Mouse (Mus musculus): ENCODE results near the gene Gzmm.

The Gzmm gene

DNA sequence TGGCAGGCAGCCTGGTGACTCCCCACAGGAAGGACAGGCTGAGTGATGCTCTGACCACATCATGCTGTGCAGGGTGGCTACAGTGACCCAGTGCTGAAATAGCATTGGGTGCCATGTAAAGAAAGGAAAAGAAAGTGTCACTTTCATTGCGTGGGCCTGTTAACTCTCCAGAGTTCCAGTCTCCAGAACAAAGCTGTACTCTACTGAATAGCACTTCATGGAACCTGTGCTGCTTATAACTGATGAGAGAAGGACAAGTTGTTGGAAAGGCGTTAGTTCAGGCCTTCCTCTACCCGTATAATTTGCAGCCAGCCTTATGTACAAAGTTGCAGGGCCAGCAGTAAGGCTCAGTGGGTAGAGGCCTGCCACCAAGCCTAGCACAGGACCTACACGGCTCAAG, at the start of gene Gzmm:
Gzmm (plus strand) TSS at position 301 of the 400 bp plus-strand sequence.
- no peak for DNase-seq (ENCODE audit: low spot score in 2 of 2)

DNA sequence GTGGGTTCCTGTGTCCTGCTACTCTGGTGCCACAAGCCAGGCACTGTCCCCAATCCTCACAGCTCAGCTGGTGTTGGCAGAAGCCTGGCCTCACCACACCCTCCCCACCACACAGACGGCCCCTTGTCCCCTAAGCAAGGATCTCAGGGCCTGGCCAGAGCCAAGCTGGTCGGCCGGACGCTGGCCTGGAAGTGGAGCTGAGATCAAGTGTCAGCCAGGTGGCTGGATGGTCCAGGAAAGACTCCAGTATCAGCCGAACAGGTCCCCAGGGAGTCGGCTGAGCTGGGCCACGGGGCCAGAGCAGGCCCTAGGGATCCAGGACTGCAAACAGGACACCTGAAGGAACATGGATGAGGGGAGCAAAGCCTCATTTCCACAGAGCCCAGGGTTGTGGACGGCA, 43.1 kb upstream of the Gzmm start, which contains the start of gene Odf3l2:
Odf3l2 (minus strand) TSS at position 28 of the 400 bp plus-strand sequence.
- no peak for DNase-seq (ENCODE audit: low spot score in 2 of 2)

DNA sequence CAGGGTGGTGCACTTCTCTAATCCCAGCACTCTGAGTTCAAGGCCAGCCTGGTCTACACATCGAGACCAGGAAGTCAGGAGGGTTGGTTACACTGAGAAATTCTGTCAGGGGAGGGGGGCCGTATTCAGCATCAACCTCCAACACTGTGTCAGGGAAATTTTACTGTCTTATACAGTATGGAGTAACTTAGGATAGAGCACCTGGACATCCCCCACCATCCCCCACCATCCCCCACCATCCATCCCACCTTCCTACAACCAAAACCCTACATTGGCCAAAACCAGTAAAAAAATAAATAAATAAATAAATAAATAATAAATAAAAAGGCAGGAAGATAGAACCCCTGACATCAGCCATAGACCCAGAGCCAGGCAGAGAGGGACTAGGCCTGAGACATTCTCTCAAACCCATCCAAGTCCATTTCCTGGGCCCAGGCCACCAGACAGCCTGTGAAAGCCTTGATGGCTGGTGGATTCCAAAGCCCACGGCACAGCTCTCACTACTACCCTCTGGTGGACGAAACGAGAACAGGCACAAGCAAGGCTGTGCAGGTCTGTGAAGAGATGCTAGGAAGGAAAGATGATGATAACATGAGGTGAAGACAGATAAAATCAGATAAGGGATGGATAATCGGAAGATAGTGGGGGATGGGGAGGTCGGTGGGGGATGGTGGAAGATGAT, 39.6 kb upstream of the Gzmm start:
- peak in 1 of 2 experiments; percentile 60 for DNase-seq (ENCODE audit: low spot score in 2 of 2)

DNA sequence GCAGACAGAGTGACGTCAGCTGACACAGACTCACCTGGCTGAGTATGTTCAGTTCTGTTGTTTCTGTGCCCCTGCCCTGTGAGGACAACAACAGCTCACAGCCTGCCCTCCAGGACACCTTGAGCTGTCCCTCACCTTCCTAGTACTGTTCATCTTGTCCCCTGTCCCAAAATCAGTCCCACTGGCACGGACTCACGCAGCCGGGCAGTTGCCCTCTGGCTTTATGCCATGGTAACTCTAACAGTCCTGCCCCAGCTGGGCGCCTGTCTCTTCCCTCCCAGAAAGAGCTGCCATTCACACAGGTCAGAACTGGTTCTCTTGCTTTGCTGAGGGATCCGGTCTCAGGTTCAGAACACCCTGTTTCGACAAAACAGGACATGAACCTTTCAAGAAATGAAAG, 36.0 kb upstream of the Gzmm start:
- no peak for DNase-seq (ENCODE audit: low spot score in 2 of 2)

DNA sequence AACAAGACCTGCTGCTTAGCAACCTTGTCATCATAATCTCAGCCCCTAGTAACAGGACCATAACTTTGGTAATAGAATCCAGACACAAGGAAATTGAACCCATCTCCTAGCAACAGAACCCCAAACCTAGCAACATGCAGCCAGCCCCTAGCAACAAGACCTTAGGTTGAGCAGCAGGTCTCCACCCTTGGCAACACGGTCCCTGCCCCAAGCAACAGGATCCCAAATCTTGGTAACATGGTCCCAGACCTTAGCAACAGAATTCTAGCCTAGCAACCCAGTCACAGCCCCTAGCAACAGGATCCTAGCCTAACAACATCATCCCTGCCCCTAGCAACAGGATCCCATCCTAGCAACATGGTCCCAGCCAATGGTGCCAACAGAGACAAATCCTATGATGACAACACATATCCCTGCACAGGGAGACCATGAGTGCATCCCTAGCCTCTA, 33.8 kb upstream of the Gzmm start:
- peak in 1 of 2 experiments; percentile 27 for DNase-seq (ENCODE audit: low spot score in 2 of 2)

DNA sequence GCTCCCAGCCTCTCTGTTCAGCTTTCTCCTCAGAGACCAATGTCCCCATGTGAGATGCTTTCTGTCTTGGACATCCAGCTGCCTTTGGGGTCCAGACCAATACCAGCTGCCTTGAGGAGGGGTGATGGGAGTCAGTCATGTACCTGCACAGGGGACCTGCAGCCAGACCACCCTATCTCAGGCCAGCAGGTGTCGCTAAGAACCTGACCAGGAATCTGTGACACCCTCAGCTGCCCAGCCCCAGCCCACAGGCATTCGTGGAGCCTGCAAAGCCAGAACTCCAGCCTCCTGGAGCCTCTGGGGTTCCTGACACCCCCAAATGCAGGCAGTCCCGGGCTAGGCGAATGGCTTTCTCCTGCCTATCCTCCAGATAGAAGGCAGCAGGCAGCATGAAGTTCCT, 30.0 kb upstream of the Gzmm start:
- no peak for DNase-seq (ENCODE audit: low spot score in 2 of 2)

DNA sequence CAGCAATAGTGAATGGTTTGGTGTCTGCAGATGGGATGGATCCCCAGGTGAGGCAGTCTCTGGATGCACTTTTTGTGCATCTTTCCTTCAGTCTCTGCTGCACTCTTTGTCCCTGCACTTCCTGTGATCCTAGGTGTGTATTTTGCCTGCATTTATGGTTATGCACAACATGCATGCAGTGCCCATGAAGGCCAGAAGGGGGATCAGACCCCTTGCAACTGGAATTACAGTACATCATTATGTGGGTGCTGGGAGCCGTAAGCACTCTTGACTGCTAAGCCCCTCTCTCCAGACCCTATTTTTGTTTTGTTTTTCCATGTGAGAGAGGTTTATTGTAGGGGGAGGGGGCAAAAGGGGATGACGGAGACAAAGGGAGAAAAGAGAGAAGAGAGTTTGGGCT, 28.5 kb upstream of the Gzmm start:
- no peak for DNase-seq (ENCODE audit: low spot score in 2 of 2)

DNA sequence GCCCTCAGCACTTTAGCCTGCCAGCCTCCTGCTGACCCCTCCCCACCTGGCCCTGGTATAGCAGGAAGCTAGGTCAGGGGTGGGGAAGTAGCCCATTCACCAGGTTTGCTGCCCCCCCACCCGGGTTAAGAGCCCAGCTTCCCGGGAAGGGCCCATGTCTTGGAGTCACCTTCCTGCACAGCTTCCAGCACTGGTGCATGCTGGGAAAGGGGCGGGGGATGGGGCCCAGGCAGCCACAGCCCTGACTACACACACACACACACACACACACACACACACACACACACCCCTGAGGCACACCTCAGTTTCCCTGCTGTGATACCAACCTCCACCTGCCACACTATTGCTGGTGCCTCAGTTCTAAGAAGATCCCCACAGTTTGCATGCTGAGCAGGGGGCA, 27.0 kb upstream of the Gzmm start:
- DNase-seq (ENCODE audit: low spot score in 2 of 2): no peak

DNA sequence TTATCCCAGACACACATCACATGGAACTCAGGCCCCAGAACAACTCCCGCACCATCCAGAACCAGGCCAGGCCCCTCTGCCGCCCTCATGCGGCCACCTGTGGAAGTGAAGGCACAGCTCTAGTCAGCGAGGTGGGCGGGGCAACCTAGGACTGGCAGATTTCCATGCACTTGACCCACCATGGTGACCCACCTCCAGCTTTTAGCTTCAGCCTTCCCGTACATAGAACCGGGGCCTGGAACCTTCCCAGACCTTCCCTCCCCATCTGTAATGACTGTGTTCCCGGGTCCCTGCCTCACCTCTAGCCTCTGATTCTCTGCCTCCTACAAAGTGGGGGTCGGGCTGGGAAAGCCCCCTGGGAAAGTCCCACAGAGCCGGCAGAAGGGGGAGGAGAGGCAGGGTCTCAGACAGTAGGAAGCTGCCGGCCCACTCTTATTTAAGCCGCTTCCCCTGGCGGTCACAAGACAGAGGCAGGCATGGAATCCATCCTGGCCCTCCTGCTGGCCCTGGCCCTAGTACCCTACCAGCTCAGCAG, 24.6 kb upstream of the Gzmm start, which contains the start of gene Madcam1:
Madcam1 (plus strand) TSS at position 429 of the 535 bp plus-strand sequence.
- no peak for DNase-seq (ENCODE audit: low spot score in 2 of 2)

DNA sequence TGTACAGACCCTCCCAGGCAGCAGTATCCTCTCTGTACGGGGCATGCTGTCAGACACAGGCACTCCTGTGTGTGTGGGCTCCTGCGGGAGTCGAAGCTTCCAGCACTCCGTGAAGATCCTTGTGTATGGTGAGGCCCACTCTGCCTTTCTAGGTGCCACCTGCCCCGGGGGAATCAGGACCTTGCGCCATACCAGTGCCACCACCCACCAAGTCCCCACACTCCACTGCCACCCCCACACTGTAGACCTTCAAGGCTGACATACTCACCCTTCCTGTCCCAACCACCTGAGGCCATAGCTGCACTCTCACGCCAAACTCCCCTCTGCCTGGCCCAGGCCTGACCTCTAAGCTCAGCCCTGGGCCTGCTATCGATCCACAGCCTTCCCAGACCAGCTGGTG, 23.8 kb upstream of the Gzmm start:
- DNase-seq (ENCODE audit: low spot score in 2 of 2): no peak

DNA sequence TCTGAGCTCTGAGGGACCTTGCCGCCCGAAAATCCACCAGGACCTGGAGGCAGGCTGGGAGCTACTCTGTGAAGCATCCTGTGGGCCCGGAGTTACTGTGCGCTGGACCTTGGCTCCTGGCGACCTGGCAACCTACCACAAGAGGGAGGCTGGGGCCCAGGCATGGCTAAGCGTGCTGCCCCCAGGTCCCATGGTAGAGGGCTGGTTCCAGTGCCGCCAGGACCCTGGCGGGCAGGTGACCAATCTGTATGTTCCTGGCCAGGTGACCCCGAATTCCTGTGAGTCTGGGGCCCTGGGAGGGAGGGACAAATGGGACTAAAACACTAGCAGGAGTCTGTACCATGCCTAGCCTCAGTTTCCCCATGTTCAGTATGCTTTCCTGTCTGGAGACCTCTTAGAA, 22.3 kb upstream of the Gzmm start:
- DNase-seq (ENCODE audit: low spot score in 2 of 2): no peak

DNA sequence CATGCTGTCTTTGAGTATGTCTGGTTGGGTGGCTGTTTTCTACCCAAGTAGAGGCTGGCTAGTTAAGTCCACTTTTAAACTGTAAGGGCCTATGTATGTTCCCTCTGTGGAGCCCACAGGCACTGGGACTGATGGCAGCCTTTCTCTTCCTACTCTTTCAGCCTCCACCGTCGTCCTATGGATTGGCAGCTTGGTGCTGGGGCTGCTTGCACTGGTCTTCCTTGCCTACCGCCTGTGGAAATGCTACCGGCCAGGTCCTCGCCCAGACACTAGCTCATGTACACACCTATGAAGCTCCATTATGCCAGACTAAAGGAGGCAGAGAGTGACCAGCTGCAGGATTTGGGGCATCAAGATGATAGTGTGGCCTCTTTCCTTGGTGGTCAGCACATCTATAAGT, 20.7 kb upstream of the Gzmm start:
- DNase-seq (ENCODE audit: low spot score in 2 of 2): no peak

DNA sequence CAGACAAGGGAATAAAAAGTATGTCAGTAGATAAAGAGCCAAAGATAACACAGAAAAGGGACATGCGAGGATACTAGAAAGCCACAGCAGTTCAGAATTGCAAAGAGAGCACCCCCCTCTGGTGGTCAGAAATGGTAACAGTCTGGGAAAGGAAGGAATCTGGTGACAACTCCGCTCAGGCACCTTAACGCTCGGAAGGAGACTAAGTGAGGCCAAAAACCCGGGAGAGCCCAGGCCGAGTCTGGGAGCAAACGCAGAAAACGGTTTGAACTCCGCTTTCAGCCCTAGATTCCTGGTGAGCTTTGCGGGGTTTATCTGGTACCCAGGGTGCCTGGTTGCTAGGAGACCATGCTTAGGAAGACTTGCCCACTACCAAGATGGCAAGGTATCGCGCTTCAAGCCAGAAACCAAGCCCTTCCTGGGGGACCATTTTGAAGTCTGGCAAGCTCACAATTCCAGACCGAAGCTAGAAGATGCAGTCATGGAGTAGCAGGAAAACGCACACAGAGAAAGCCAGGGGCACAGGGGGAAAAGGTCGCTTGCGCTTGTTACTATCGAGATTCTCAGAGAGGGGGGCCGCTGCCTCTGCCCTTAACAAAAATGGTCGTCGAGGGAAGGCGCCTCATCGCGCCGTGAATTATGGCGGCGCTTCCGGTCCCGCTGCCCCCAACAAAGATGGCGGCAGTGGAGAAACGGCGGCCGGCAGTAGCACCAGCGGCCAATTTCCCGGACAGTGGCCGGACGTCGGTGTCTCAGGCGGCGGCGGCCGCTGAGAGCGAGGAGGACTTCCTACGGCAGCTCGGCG, 19.8 kb upstream of the Gzmm start, which contains the start of gene Tpgs1:
Tpgs1 (plus strand) TSS at position 599 of the 805 bp plus-strand sequence.
- peak; percentile 84 to 91 for DNase-seq (ENCODE audit: low spot score in 2 of 2)

DNA sequence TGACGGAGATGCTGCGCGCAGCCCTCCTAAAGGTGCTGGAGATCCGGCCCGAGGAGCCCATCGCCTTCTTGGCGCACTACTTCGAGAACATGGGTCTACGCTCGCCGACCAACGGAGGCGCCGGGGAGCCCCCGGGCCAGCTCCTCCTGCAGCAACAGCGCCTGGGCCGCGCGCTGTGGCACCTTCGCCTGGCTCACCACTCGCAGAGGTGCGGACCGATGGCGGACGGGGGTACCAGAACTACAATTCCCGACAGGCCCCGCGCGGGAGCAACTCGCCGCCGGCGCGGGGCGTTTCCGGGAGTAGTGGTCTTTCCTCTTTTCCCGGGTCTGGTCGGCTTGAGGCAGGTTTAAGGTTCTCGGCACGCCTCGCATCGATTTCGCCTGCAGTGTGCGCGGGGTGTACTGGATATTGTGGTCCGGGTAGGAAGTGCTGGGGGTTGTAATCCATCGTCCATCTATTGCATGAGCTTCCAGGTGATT, 19.2 kb upstream of the Gzmm start:
- peak; percentile 76 to 78 for DNase-seq (ENCODE audit: low spot score in 2 of 2)

DNA sequence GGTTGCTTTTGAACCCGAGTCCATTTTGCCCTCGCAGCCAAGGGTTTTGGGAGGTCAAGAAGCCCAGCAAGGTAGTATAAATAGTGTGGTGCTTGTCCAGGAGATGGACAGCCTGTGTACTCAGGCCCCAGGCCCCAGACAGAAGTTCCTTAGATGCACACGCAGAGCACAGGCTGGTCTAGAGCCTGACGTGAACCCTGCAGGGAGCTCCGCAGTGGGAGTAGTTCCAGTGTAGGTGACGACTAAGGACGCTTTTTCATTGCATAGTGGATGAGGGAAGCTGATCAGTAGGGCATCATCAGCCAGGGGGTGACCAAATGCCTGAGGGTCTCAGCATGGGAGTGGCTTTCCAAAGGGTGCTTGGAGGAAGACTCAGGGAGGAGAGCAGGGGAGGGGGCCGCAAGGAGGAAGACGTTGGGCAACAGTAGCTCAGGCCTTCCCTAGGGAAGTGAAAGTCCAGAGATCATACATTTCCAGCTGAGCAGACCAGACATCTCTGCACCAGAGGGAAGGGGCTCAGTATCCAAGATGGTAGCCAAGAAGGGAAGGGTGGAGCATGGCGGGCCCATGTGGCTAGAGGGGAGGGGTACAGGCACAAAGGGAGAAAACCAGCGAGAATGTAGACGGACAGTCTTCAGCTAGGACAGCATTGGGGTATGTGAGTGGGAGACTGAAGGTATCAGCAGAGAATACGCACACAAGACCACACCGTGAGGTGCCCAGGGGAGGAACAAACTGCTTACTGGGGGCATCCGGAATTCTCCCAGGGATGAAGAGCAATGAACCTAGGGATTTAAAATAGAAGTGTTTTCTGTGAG, 18.5 kb upstream of the Gzmm start:
- no peak for DNase-seq (ENCODE audit: low spot score in 2 of 2)

DNA sequence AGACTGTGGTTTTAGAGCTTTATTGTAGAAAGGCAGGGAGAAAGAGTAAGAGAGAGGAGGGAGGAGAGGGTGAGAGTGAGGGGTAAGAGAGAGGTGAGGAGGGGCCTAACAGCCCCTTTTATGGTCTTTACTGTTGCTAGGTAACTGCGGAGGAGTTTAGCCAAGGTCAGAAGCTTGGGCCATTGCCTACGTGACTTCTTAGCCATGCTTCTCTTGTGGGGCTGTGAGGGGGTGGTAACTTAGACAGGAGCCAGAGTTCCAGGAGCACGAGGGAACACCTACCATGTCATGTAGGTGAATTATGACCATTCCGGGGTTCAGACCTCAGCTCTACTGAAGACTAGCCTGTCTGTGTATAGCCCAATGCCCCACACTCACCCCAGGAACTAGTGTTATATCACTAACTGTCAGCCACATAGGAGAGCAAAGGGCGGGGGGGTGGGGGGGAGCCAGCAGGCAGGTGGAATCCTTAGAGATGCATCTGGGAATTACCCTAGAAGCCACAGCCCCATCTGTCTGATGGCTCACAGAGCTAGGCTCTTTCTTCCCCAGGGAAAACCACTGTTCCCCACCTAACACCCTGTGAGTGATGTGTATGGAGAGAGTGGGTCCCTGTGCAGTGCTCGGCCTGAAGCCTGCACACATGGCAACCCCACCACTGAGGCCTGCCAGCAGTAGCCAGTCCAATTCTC, 17.3 kb upstream of the Gzmm start:
- no peak for DNase-seq (ENCODE audit: low spot score in 2 of 2)

DNA sequence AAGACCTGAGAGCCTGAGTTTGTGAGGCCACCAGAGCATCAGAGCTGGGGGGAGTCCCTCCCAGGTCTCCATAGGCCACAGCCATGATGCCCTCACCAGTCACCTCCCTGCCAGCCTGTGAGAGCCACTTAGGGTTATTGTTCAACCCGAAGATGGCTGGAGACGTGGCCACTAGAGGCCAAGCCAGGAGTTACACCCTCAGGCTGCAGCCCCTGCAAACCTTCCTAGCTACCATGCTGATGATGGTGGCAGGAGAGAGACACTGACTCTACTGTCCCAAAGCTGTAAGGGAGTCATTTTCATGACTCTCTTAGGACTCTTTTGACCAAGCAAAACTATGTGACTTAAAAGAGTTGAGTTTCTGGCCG, 16.7 kb upstream of the Gzmm start:
- DNase-seq (ENCODE audit: low spot score in 2 of 2): no peak

DNA sequence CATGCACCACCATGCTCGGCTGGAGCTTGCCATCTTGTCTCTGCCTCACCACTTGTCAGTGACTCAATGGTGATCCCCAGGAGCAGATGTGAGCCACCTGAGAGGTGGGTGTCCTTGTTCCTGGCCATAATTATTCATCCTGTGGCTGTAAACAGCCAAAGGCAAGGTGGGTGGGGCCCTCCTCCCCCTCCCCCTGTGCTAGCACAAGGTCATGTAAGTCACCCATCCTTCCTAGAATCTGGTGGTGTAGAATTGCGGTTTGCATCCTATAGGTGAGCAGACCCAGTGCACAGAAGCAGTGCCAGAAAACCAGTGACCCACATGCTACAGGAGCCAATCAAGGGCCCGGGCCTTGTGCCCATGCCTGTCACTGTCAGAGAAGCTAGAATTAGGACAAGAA, 15.8 kb upstream of the Gzmm start:
- DNase-seq (ENCODE audit: low spot score in 2 of 2): no peak

DNA sequence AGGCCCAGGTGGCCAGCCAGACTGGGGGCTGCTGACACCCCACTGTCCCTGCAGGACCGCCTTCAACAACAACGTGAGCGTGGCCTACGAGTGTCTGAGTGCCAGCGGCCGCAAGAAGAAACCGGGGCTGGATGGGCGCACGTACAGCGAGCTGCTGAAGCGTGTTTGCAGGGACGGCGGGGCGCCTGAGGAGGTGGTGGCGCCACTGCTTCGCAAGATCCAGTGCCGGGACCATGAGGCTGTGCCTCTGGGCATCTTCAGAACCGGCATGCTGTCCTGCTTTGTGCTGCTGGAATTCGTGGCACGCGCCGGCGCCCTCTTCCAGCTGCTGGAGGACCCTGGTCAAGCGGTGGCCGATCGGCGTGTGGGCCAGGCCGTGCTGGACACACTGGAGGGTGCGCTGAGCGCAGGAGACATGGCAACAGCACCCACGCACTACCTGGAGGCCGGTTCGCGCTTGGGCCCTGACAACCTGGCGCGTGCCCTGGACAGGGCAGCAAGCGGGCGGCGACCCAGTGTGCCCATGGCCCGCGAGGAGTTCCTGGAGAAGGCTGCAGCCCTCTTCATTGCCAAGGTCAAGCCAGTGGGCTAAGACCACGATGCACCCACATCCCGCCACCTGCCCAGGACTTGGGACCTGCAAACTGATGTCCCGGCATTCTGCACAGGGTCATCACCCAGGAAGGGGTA, 13.3 kb upstream of the Gzmm start:
- DNase-seq (ENCODE audit: low spot score in 2 of 2): no peak
